Mouse (Mus musculus): ENCODE results near the gene Tbccd1. TPM values are rescaled to one million over a fixed set of nuclear protein-coding genes. Genes with fewer than 3 reads are reported as not detected.

Tbccd1 gene
- total and polyA plus RNA-seq, 3 experiments, result 2.4 to 46.1 (median 38.8) TPM

DNA sequence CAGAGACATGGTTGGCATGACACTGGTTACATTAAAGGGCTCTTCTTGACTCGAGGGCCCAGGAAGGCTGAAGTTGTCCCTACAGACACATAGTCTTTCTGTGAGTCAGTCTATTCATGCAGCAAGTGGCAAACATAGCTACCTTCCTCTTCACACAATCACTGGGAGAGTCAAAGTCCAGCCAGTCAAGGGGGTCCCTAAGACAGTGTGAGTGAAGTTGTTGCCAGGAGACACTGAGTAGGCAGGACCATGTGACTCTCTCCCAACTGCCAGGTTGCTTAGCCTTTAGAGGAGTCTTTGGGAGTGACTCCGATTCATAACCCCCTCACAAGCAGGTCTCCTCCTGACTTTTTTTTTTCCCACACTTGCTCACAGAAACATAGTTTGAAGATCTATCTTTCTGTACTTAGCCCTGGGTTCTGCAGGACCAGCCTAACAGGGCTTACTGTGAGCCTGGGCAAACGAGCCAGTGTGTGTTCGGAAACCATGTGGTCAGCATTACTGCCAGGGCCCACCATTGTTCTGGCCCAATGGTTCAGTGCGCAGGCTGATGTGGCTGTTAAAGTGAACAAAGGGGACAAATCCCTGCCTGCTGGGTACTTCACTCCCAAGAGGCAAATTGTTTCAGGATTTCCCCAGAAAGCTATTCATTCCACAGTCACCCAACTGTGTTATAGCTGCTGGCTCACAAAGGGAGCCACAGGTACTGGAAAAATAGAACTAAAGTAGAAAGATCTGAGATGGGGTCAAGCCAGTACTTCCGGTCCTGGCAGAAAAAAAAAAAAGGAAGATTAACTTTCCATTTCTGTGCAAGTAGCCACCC is 57.2 kb downstream of the Tbccd1 start:
- no peak for DNase-seq (ENCODE audit: low spot score)
- H3K36me3 ChIP-seq (replicated peaks), result no peaks in the 10 kb centered on the region

DNA sequence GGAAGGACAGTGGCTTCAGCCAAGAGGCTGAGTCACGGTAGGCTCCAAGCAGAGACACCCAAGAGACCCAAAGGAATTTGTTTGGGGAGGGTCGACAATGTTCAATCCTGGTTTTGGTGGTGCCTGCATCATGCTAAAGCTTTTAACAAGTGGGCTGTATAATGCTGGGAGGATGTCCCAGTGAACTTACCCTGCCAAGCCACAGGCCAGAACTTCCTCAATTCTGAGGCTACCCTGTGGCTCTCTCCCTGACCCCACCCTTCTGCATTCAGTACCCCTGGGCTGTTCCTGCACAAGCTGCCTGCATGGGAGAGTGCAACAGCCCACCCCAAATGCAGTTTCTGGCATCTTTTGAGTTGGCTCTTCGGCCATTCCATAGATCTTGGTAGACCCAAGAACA is 58.9 kb downstream of the Tbccd1 start:
- ATAC-seq (ENCODE audit: extremely low read depth, insufficient number of reproducible peaks, low FRiP score, poor library complexity, severe bottlenecking) (no peak), DNase-seq (ENCODE audit: low spot score) (no peak)
- no peaks in the 10 kb centered on the region for H3K36me3 ChIP-seq (replicated peaks)

More for the DNA sequence above, 57.2 kb downstream of the Tbccd1 start:
- ATAC-seq (ENCODE audit: extremely low read depth, insufficient number of reproducible peaks, low FRiP score, poor library complexity, severe bottlenecking), result no peak
- Histone ChIP-seq H3K4me3 (ENCODE audit: low read depth, low read length) (no peak overlapping the region), H3K27me3 (ENCODE audit: insufficient read depth, low read length) (peaks cover 9% of the 10 kb centered on the region; the same call in 1 of the 2 replicates), H3K9me3 (replicated peaks) (no peaks in the 10 kb centered on the region), H3K4me1 (ENCODE audit: insufficient read depth, low read depth, low read length) (peaks cover 2% of the 10 kb centered on the region; the same call in 1 of the 2 replicates)
- TF ChIP-seq GATA1 (IDR thresholded peaks at IDR 0.05; ENCODE audit: borderline replicate concordance, low read length) (no peak), POLR2AphosphoS5 (IDR thresholded peaks at IDR 0.05; ENCODE audit: insufficient replicate concordance, low read depth, low read length) (no peak), GATA2 (IDR thresholded peaks at IDR 0.05; ENCODE audit: borderline replicate concordance, low read depth, low read length) (no peak)

DNA sequence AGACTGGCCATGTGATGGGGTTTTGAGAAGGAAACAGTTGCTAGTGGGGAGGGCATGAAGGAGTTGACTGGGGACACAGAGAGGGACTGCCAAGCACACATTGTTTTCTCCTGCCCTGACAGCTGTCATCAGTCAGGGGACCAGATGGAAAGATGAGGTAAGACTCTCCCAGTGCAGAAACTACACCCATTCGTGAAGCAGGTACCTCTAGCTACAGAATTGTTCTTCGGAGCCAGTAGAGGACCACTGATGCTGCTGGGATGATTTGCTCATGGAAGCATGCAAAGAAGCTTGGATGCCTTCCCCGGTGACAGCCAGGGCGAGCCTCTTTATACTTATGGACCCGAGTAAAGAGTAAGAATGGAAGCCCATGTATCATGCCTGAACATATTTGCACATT is 59.9 kb downstream of the Tbccd1 start:
- ATAC-seq (ENCODE audit: extremely low read depth, insufficient number of reproducible peaks, low FRiP score, poor library complexity, severe bottlenecking) (no peak), DNase-seq (ENCODE audit: low spot score) (no peak)
- no peaks in the 10 kb centered on the region for H3K9me3 ChIP-seq (replicated peaks)
- H3K36me3 ChIP-seq (replicated peaks), result no peaks in the 10 kb centered on the region
- peaks cover 2% of the 10 kb centered on the region; the same call in 1 of the 2 replicates for H3K4me1 ChIP-seq (ENCODE audit: insufficient read depth, low read depth, low read length)
- TF ChIP-seq GATA2 (IDR thresholded peaks at IDR 0.05; ENCODE audit: borderline replicate concordance, low read depth, low read length) (no peak), CTCF (IDR thresholded peaks at IDR 0.05; ENCODE audit: low read depth, low read length) (no peak), POLR2AphosphoS5 (IDR thresholded peaks at IDR 0.05; ENCODE audit: insufficient replicate concordance, low read depth, low read length) (no peak), GATA1 (IDR thresholded peaks at IDR 0.05; ENCODE audit: borderline replicate concordance, low read length) (no peak), TAL1 (conservative IDR thresholded peaks at IDR 0.05; ENCODE audit: low read depth, low read length) (no peak)
- H3K4me3 ChIP-seq (ENCODE audit: low read depth, low read length), result no peak overlapping the region
- H3K27me3 ChIP-seq (ENCODE audit: insufficient read depth, low read length), result peaks cover 14% of the 10 kb centered on the region

More for the DNA sequence above, 58.9 kb downstream of the Tbccd1 start:
- Histone ChIP-seq H3K4me1 (ENCODE audit: insufficient read depth, low read depth, low read length) (peaks cover 2% of the 10 kb centered on the region; the same call in 1 of the 2 replicates), H3K27me3 (ENCODE audit: insufficient read depth, low read length) (peaks cover 14% of the 10 kb centered on the region), H3K9me3 (replicated peaks) (no peaks in the 10 kb centered on the region), H3K4me3 (ENCODE audit: low read depth, low read length) (no peak overlapping the region)
- TF ChIP-seq GATA2 (IDR thresholded peaks at IDR 0.05; ENCODE audit: borderline replicate concordance, low read depth, low read length), result no peak
- no peak for TF ChIP-seq GATA1 (IDR thresholded peaks at IDR 0.05; ENCODE audit: borderline replicate concordance, low read length)
- TF ChIP-seq CTCF (IDR thresholded peaks at IDR 0.05; ENCODE audit: low read depth, low read length), result no peak
- no peak for TF ChIP-seq TAL1 (conservative IDR thresholded peaks at IDR 0.05; ENCODE audit: low read depth, low read length)
- TF ChIP-seq POLR2AphosphoS5 (IDR thresholded peaks at IDR 0.05; ENCODE audit: insufficient replicate concordance, low read depth, low read length), result no peak

DNA sequence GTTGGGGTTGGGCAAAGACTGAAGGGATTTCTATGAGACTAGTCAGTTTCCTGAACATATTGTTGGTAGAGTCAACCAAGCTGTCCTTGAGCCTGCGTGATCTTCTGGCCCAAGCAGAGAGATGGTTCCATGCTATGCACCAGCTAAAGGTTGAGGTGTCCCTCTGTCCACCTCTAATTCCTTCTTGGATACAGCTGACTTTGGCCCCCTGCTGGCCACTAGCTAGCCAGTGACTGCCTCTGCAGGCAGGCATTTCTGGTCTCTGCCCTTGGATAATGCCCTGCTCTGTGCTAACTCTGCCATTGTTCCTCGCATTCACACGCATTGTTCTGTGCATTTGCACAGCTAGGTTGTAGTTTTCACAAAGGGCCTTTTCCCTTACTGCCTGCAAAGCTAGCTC is 62.0 kb downstream of the Tbccd1 start:
- TF ChIP-seq TAL1 (conservative IDR thresholded peaks at IDR 0.05; ENCODE audit: low read depth, low read length) (no peak), CTCF (IDR thresholded peaks at IDR 0.05; ENCODE audit: low read depth, low read length) (no peak), GATA2 (IDR thresholded peaks at IDR 0.05; ENCODE audit: borderline replicate concordance, low read depth, low read length) (no peak), POLR2AphosphoS5 (IDR thresholded peaks at IDR 0.05; ENCODE audit: insufficient replicate concordance, low read depth, low read length) (no peak)
- H3K36me3 ChIP-seq (replicated peaks), result no peaks in the 10 kb centered on the region
- ATAC-seq (ENCODE audit: extremely low read depth, insufficient number of reproducible peaks, low FRiP score, poor library complexity, severe bottlenecking) (no peak), DNase-seq (ENCODE audit: low spot score) (no peak)
- H3K4me3 ChIP-seq (ENCODE audit: low read depth, low read length), result no peak overlapping the region
- peaks cover 2% of the 10 kb centered on the region; the same call in 1 of the 2 replicates for H3K4me1 ChIP-seq (ENCODE audit: insufficient read depth, low read depth, low read length)
- peaks cover 17% of the 10 kb centered on the region for H3K27me3 ChIP-seq (ENCODE audit: insufficient read depth, low read length)
- no peaks in the 10 kb centered on the region for H3K9me3 ChIP-seq (replicated peaks)

DNA sequence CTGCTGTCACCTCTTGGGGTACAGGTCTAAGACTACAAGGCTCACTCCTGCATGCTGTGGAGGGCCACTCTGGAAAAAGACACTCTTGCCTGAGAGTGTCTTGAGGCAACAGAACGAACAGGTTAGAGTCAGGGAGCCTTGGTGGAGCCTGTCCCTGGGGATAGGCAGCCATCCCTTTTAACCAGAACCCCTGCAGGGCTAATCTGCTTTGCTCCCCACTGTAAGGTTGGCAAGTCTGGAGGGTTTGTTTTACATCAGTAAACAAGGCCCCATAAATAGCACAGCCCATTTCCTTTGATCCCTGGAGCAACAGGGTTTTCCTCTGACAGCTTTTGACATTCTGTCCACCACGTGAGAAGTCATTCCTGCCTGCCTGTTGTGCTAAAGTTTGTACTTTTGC is 66.2 kb downstream of the Tbccd1 start:
- DNase-seq (ENCODE audit: low spot score) (no peak), ATAC-seq (ENCODE audit: extremely low read depth, insufficient number of reproducible peaks, low FRiP score, poor library complexity, severe bottlenecking) (no peak)
- H3K4me1 ChIP-seq (ENCODE audit: insufficient read depth, low read depth, low read length), result no peaks in the 10 kb centered on the region
- H3K9me3 ChIP-seq (replicated peaks), result no peaks in the 10 kb centered on the region
- H3K36me3 ChIP-seq (replicated peaks), result no peaks in the 10 kb centered on the region
- TF ChIP-seq GATA2 (IDR thresholded peaks at IDR 0.05; ENCODE audit: borderline replicate concordance, low read depth, low read length) (no peak), TAL1 (conservative IDR thresholded peaks at IDR 0.05; ENCODE audit: low read depth, low read length) (no peak), CTCF (IDR thresholded peaks at IDR 0.05; ENCODE audit: low read depth, low read length) (no peak), GATA1 (IDR thresholded peaks at IDR 0.05; ENCODE audit: borderline replicate concordance, low read length) (no peak), POLR2AphosphoS5 (IDR thresholded peaks at IDR 0.05; ENCODE audit: insufficient replicate concordance, low read depth, low read length) (no peak)
- H3K27me3 ChIP-seq (ENCODE audit: insufficient read depth, low read length), result peaks cover 19% of the 10 kb centered on the region
- no peak overlapping the region for H3K4me3 ChIP-seq (ENCODE audit: low read depth, low read length)

DNA sequence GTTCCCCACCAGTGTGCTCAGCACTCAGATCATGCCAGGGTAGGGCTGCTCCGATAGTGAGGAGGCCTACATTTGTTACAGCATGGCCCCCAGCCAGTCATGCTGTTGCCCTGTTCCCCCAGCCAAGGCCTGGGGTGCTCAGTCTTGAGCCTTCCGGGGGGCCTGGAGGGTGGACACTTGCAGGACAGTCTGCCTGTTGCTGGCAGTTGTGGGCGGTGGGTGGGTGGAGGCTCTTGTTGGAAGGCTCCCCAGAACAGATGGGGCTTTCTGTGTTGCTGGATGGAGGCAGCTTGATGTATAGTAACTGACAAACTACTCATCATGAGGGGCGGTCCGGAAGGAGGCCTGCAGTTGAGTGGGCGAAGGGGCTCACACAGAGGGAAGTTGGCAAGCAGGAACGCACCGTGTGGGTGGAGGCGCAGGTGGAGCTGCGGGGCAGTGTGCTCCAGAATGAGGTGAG is 67.5 kb downstream of the Tbccd1 start:
- ATAC-seq (ENCODE audit: extremely low read depth, insufficient number of reproducible peaks, low FRiP score, poor library complexity, severe bottlenecking) (no peak), DNase-seq (ENCODE audit: low spot score) (no peak)
- no peak for TF ChIP-seq GATA2 (IDR thresholded peaks at IDR 0.05; ENCODE audit: borderline replicate concordance, low read depth, low read length)
- TF ChIP-seq POLR2AphosphoS5 (IDR thresholded peaks at IDR 0.05; ENCODE audit: insufficient replicate concordance, low read depth, low read length), result no peak
- TF ChIP-seq TAL1 (conservative IDR thresholded peaks at IDR 0.05; ENCODE audit: low read depth, low read length), result no peak
- TF ChIP-seq GATA1 (IDR thresholded peaks at IDR 0.05; ENCODE audit: borderline replicate concordance, low read length), result no peak

More for the DNA sequence above, 67.5 kb downstream of the Tbccd1 start:
- no peaks in the 10 kb centered on the region for H3K9me3 ChIP-seq (replicated peaks)
- no peaks in the 10 kb centered on the region for H3K4me1 ChIP-seq (ENCODE audit: insufficient read depth, low read depth, low read length)
- no peaks in the 10 kb centered on the region for H3K36me3 ChIP-seq (replicated peaks)
- H3K4me3 ChIP-seq (ENCODE audit: low read depth, low read length), result no peak overlapping the region
- H3K27me3 ChIP-seq (ENCODE audit: insufficient read depth, low read length), result peaks cover 19% of the 10 kb centered on the region

All from G1E (cell line).